Mouse (Mus musculus) myocyte (in vitro differentiated cells): ENCODE measurements at regions not wholly inside any gene's neighbourhood (a gene's known extent, or its start where the extent isn't known, plus 50 kb on each side); places are given as distances from the start of the nearest gene placed in this dataset.

Source experiments
- H3K27me3 ChIP-seq: one replicate; pipeline ENCODE4 v1.6.1; 2011; ENCODE audit not compliant: control insufficient read depth, insufficient read depth, insufficient read length
- H3K36me3 ChIP-seq: one replicate; pipeline ENCODE4 v1.6.1; 2011; ENCODE audit not compliant: control insufficient read depth, insufficient read depth
- H3K4me2 ChIP-seq: one replicate; pipeline ENCODE4 v1.6.1; 2011; ENCODE audit warnings: low read depth, control low read depth
- H3K4me3 ChIP-seq: one replicate; pipeline ENCODE4 v1.5.1; 2011; ENCODE audit warnings: mild to moderate bottlenecking, control low read depth, moderate library complexity
- H3K79me2 ChIP-seq: one replicate; pipeline ENCODE4 v1.6.1; 2011; ENCODE audit not compliant: control insufficient read depth, insufficient read depth
- H3ac ChIP-seq: one replicate; pipeline ENCODE4 v1.6.1; 2011; ENCODE audit not compliant: control insufficient read depth, insufficient read length
- CEBPB ChIP-seq: IDR thresholded peaks from 2 replicates; pipeline ENCODE4 v1.6.1; 2011; ENCODE audit warnings: mild to moderate bottlenecking, moderate library complexity; ENCODE audit not compliant: poor library complexity, insufficient read depth, severe bottlenecking
- E2F4 ChIP-seq: IDR thresholded peaks from one replicate; pipeline ENCODE4 v1.6.1; 2011; ENCODE audit warnings: mild to moderate bottlenecking, control low read depth, moderate library complexity; ENCODE audit not compliant: insufficient read depth
- MAX ChIP-seq: IDR thresholded peaks from one replicate; pipeline ENCODE4 v1.6.1; 2011; ENCODE audit warnings: low read depth, mild to moderate bottlenecking, control low read depth
- MYOD1 ChIP-seq, 3 experiments: IDR thresholded peaks; one replicate each; pipeline ENCODE4 v1.6.1; 2011; ENCODE audit warnings: control low read depth in 2 of 3, low read depth in 2 of 3, mild to moderate bottlenecking in 2 of 3, moderate library complexity in 1 of 3; ENCODE audit not compliant: insufficient read length in 2 of 3, control insufficient read depth in 1 of 3
- MYOG ChIP-seq, 3 experiments: IDR thresholded peaks; one replicate each; pipeline ENCODE4 v1.6.1; 2011; ENCODE audit warnings: control low read depth in 2 of 3, low read depth in 2 of 3, mild to moderate bottlenecking in 2 of 3; ENCODE audit not compliant: insufficient read length in 2 of 3, control insufficient read depth in 1 of 3, insufficient read depth in 1 of 3
- POLR2A ChIP-seq: IDR thresholded peaks from one replicate; pipeline ENCODE4 v1.6.1; 2011; ENCODE audit warnings: low read depth, mild to moderate bottlenecking, control low read depth, moderate library complexity; ENCODE audit not compliant: insufficient read length
- POLR2AphosphoS2 ChIP-seq: IDR thresholded peaks from one replicate; pipeline ENCODE4 v1.6.1; 2011; ENCODE audit warnings: low read depth, control low read depth; ENCODE audit not compliant: insufficient read length
- REST ChIP-seq: IDR thresholded peaks from one replicate; pipeline ENCODE4 v1.6.1; 2011; ENCODE audit warnings: mild to moderate bottlenecking, control low read depth, moderate library complexity; ENCODE audit not compliant: insufficient read depth, insufficient read length
- SRF ChIP-seq: IDR thresholded peaks from one replicate; pipeline ENCODE4 v1.6.1; 2011; ENCODE audit warnings: low read depth; ENCODE audit not compliant: control insufficient read depth, insufficient read length
- TCF12 ChIP-seq: IDR thresholded peaks from one replicate; pipeline ENCODE4 v1.6.1; 2011; ENCODE audit warnings: mild to moderate bottlenecking, control low read depth; ENCODE audit not compliant: poor library complexity, insufficient read depth, severe bottlenecking
- TCF3 ChIP-seq: IDR thresholded peaks from one replicate; pipeline ENCODE4 v1.6.1; 2011; ENCODE audit warnings: low read depth, control low read depth; ENCODE audit not compliant: insufficient read length
- USF1 ChIP-seq: IDR thresholded peaks from one replicate; pipeline ENCODE4 v1.6.1; 2011; ENCODE audit warnings: low read depth, mild to moderate bottlenecking, control low read depth, moderate library complexity

GRCm38 (mm10) chr7:40663781-40664180, 234.3 kb upstream of the Vstm2b start:
- H3K4me3 ChIP-seq, result no peak overlapping the region
- H3K4me2 ChIP-seq, result no peak overlapping the region
- TF ChIP-seq CEBPB (no peak), MAX (no peak), TCF3 (no peak), POLR2AphosphoS2 (no peak), SRF (no peak), E2F4 (no peak), POLR2A (no peak), TCF12 (no peak), USF1 (no peak), MYOG (IDR thresholded peaks at IDR 0.05; ENCODE audit: control insufficient read depth in 1 of 3, insufficient read depth in 1 of 3, insufficient read length in 2 of 3, low read depth in 2 of 3) (no peak), REST (no peak), MYOD1 (IDR thresholded peaks at IDR 0.05; ENCODE audit: control insufficient read depth in 1 of 3, insufficient read length in 2 of 3, low read depth in 2 of 3) (no peak)
- H3K36me3 ChIP-seq, result no peaks in the 10 kb centered on the region
- H3K79me2 ChIP-seq, result no peaks in the 10 kb centered on the region
- no peak overlapping the region for H3ac ChIP-seq
- H3K27me3 ChIP-seq, result no peaks in the 10 kb centered on the region

GRCm38 (mm10) chr7:40666625-40667024, 231.5 kb upstream of the Vstm2b start:
- no peak overlapping the region for H3K4me3 ChIP-seq
- no peaks in the 10 kb centered on the region for H3K36me3 ChIP-seq
- TF ChIP-seq MAX (no peak), MYOD1 (IDR thresholded peaks at IDR 0.05; ENCODE audit: control insufficient read depth in 1 of 3, insufficient read length in 2 of 3, low read depth in 2 of 3) (no peak), CEBPB (no peak), SRF (no peak), E2F4 (no peak), TCF3 (no peak), POLR2AphosphoS2 (no peak), USF1 (no peak), REST (no peak), TCF12 (no peak), MYOG (IDR thresholded peaks at IDR 0.05; ENCODE audit: control insufficient read depth in 1 of 3, insufficient read depth in 1 of 3, insufficient read length in 2 of 3, low read depth in 2 of 3) (no peak), POLR2A (no peak)
- H3K27me3 ChIP-seq, result no peaks in the 10 kb centered on the region
- H3K4me2 ChIP-seq, result no peak overlapping the region
- H3K79me2 ChIP-seq, result no peaks in the 10 kb centered on the region
- no peak overlapping the region for H3ac ChIP-seq

- H3K4me3 ChIP-seq, result no peak overlapping the region
- H3K4me2 ChIP-seq, result no peak overlapping the region
- TF ChIP-seq CEBPB, result no peak
- H3K79me2 ChIP-seq, result no peaks in the 10 kb centered on the region
- H3K27me3 ChIP-seq, result no peaks in the 10 kb centered on the region
- no peaks in the 10 kb centered on the region for H3K36me3 ChIP-seq
- H3ac ChIP-seq, result no peak overlapping the region
Measured at GRCm38 (mm10) chr7:40670401-40670800, 227.7 kb upstream of the Vstm2b start.

GRCm38 (mm10) chr7:40671068-40671467, 227.1 kb upstream of the Vstm2b start:
- Histone ChIP-seq H3K4me2 (no peak overlapping the region), H3K27me3 (no peaks in the 10 kb centered on the region), H3K4me3 (no peak overlapping the region), H3ac (no peak overlapping the region), H3K36me3 (no peaks in the 10 kb centered on the region), H3K79me2 (no peaks in the 10 kb centered on the region)
- TF ChIP-seq SRF (no peak), USF1 (no peak), REST (no peak), TCF3 (no peak), POLR2A (no peak), MAX (no peak), MYOD1 (IDR thresholded peaks at IDR 0.05; ENCODE audit: control insufficient read depth in 1 of 3, insufficient read length in 2 of 3, low read depth in 2 of 3) (no peak), MYOG (IDR thresholded peaks at IDR 0.05; ENCODE audit: control insufficient read depth in 1 of 3, insufficient read depth in 1 of 3, insufficient read length in 2 of 3, low read depth in 2 of 3) (no peak), POLR2AphosphoS2 (no peak), E2F4 (no peak), CEBPB (no peak), TCF12 (no peak)

- no peak for TF ChIP-seq MAX
- peak; percentile 51 for TF ChIP-seq USF1
Measured at GRCm38 (mm10) chr7:40672348-40672747, 225.8 kb upstream of the Vstm2b start.

More at GRCm38 (mm10) chr7:40672348-40672747, 225.8 kb upstream of the Vstm2b start:
- Histone ChIP-seq H3K4me2 (no peak overlapping the region), H3K79me2 (no peaks in the 10 kb centered on the region), H3K27me3 (no peaks in the 10 kb centered on the region), H3K36me3 (no peaks in the 10 kb centered on the region), H3ac (no peak overlapping the region), H3K4me3 (no peak overlapping the region)
